Mouse (Mus musculus) testis, adult 2 months (tissue): ENCODE data around the gene Fhit. TPM values are rescaled to one million over a fixed set of nuclear protein-coding genes. Genes with fewer than 3 reads are reported as not detected.

Experiments
- H3K27ac ChIP-seq: fragments of 200-500 bp; 2 replicates; pipeline ENCODE4 v1.5.1; 2012; ENCODE audit warnings: low read depth, low read length; ENCODE audit not compliant: control insufficient read depth, insufficient read depth
- H3K27me3 ChIP-seq: fragments of 200-500 bp; 2 replicates; pipeline ENCODE4 v1.6.1; 2012; ENCODE audit warnings: mild to moderate bottlenecking, low read length, moderate library complexity; ENCODE audit not compliant: control insufficient read depth, insufficient read depth
- H3K36me3 ChIP-seq: fragments of 200-500 bp; 2 replicates; pipeline ENCODE4 v1.6.1; 2012; ENCODE audit warnings: mild to moderate bottlenecking, low read length; ENCODE audit not compliant: control insufficient read depth, insufficient read depth
- H3K4me1 ChIP-seq: fragments of 200-500 bp; 2 replicates; pipeline ENCODE4 v1.6.1; 2012; ENCODE audit warnings: low read length; ENCODE audit not compliant: control insufficient read depth, insufficient read depth
- H3K4me3 ChIP-seq: fragments of 200-500 bp; 2 replicates; pipeline ENCODE4 v1.5.1; 2012; ENCODE audit warnings: low read depth, mild to moderate bottlenecking, low read length, moderate library complexity, mixed read lengths; ENCODE audit not compliant: control insufficient read depth
- CTCF ChIP-seq: fragments of 200-500 bp; IDR thresholded peaks from 2 replicates; pipeline ENCODE4 v1.5.1; 2012; ENCODE audit warnings: low read depth, mild to moderate bottlenecking, inconsistent platforms, low read length, moderate library complexity; ENCODE audit not compliant: control insufficient read depth, insufficient read depth, insufficient replicate concordance
- POLR2A ChIP-seq: fragments of 200-500 bp; IDR thresholded peaks from 2 replicates; pipeline ENCODE4 v1.6.1; 2012; ENCODE audit warnings: low read depth, mild to moderate bottlenecking, inconsistent platforms, low read length, moderate library complexity; ENCODE audit not compliant: control insufficient read depth
- polyA plus RNA-seq: library from polyadenylated mRNA; depleted of rRNA; stranded (reverse); fragments of >200 nt; gene quantifications from 2 replicates; pipeline ENCODE4 v1.2.3, GENCODE M21; 2012

Fhit gene
- polyA plus RNA-seq, 1 experiment: 2.0 TPM

DNA sequence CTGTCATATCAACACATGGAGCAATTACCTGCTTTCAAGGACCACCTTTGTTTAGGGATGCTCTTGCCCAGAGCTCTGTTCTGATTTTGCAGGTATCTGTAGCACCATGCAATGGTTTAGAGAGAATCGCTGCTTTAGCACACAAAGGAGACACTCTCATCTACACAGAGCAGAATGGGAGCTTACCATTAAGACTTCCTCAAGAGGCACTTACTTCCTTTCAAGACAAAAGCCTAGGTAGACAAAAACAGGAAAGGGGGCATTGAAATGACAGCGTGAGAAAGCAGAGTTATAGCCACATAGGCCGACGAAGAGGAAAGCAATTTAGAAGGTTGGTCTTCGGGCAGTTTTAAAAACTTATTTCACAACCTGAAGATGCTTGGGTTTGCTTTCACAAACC lies 872.8 kb downstream of the Fhit start:
- H3K36me3 ChIP-seq: no peaks in the 10 kb centered on the region
- TF ChIP-seq POLR2A: no peak
- no peak for TF ChIP-seq CTCF
- no peaks in the 10 kb centered on the region for H3K27me3 ChIP-seq
- H3K4me3 ChIP-seq: no peak overlapping the region
- H3K27ac ChIP-seq: no peak overlapping the region
- no peaks in the 10 kb centered on the region for H3K4me1 ChIP-seq

DNA sequence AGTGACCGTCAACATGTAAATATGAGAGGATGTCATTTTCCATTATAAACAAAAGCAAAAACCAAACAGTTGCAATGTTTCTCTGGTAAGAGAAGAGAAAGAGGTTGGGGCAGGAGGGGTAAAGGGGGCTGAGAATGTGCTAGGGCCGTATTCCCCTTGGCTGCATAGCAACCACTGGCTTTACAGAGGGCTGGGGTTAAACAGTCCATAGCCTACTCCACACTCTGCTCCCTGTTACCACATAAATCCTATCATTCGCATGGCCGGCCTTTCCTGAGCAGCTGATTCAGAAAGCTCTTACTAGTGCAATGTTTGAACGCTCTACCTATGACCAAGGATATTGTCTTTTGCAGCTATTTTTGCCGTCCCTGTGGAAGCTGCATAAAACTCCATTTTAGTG lies 875.8 kb downstream of the Fhit start:
- Histone ChIP-seq H3K36me3 (no peaks in the 10 kb centered on the region), H3K4me3 (no peak overlapping the region), H3K27me3 (no peaks in the 10 kb centered on the region), H3K27ac (no peak overlapping the region), H3K4me1 (no peaks in the 10 kb centered on the region)
- TF ChIP-seq POLR2A (no peak), CTCF (no peak)

DNA sequence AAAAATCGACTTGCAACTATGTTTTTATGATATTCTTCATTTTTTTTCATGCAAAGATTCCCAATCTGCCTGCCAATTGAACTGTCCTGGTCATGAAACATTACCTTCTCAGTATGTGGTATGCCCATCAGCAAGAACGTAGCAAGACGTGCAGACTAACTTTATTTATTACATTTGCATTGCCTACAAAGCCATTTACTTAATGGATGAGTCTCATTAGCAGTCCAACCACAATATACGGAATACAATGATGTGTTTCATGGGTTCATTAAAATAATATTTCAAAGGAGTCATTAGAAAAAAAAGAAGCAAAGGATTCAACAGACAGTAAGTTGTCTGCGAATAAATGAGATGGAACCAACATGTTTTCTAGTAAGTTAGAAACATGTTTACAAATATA lies 933.1 kb downstream of the Fhit start:
- Histone ChIP-seq H3K4me3 (no peak overlapping the region), H3K4me1 (no peaks in the 10 kb centered on the region), H3K27ac (no peak overlapping the region), H3K36me3 (no peaks in the 10 kb centered on the region), H3K27me3 (no peaks in the 10 kb centered on the region)
- TF ChIP-seq CTCF (no peak), POLR2A (no peak)

DNA sequence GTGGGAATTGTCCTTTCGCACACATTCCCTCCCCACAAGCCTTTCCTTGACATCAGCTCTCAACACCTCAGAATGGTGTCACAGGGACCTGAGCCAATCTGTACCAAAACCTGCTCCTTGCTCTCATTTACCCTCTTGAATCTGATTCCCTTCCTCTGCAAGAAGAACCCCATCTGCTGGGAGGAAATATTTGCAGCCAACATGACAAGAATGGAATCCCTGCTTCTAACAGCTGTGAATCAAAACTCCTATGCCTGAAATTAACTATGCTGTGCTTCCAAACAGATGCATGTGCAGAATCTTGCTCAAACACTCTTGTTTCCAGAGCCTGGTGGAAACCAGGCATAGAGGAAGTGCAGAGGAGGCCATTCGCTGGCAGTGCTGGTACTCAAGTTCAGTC lies 940.0 kb downstream of the Fhit start:
- TF ChIP-seq POLR2A (no peak), CTCF (no peak)
- Histone ChIP-seq H3K27ac (no peak overlapping the region), H3K27me3 (no peaks in the 10 kb centered on the region), H3K36me3 (no peaks in the 10 kb centered on the region), H3K4me3 (no peak overlapping the region), H3K4me1 (no peaks in the 10 kb centered on the region)

DNA sequence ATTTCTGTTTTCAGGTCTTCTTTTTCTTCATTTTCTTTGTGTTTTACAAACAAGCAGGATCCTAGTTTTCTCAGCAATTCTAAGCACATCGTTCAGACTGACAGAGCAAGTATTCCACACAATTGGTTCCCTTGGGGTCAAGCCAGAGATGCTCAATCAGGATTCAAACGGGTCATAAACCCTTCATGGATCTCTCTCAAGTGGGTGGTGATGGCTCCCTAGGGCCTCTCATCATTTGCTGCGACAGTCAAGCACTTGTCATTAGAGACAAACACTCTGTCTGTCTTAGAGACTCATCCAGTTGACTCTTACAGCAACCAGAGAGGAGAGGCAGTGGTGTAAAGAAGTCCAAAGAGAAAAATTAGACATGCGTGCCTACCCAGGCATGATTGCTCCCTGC lies 948.6 kb downstream of the Fhit start:
- Histone ChIP-seq H3K36me3 (no peaks in the 10 kb centered on the region), H3K27ac (no peak overlapping the region), H3K4me3 (no peak overlapping the region), H3K27me3 (no peaks in the 10 kb centered on the region), H3K4me1 (no peaks in the 10 kb centered on the region)
- TF ChIP-seq POLR2A: no peak
- TF ChIP-seq CTCF: no peak

DNA sequence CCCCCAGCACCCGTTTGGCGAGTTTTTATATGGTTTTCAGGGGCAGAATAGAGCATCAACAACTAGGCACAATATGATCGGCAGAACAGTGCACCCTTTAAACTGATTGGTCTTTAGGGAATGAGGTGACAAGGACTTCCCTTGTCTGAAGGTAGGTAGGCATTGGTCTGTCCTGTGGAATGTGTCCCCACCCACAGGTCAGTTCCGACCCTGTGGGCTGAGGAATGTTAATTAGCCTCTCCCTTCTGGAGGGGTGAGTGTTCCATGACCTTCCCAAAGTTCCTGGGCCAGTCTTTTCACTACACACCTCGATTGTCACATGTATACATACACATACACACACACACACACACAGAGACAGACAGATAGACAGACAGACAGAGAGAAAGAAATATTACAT lies 950.7 kb downstream of the Fhit start:
- no peaks in the 10 kb centered on the region for H3K36me3 ChIP-seq
- no peak overlapping the region for H3K4me3 ChIP-seq
- H3K27ac ChIP-seq: no peak overlapping the region
- no peaks in the 10 kb centered on the region for H3K27me3 ChIP-seq
- no peaks in the 10 kb centered on the region for H3K4me1 ChIP-seq
- TF ChIP-seq POLR2A (no peak), CTCF (no peak)

DNA sequence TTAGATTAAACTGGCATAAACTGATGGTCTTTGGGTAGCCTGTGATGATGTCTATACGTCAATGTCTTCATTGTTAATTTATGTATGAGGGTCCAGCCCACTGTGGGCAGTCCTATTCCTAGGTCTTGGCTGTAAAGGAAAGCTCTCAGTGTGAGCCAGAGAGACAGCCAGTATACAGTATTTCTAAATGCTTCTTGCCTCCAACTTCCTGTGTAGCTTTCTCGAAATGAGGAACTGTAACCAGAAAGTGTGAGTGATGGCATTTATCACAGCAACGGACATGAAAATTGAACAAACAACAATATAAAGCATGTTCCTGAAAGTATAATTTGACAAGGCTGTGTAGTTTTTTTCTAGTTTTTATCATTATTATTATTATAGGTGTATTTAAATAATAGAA lies 952.8 kb downstream of the Fhit start:
- no peaks in the 10 kb centered on the region for H3K27me3 ChIP-seq
- H3K27ac ChIP-seq: no peak overlapping the region
- no peak overlapping the region for H3K4me3 ChIP-seq
- TF ChIP-seq CTCF: no peak
- TF ChIP-seq POLR2A: no peak
- H3K36me3 ChIP-seq: no peaks in the 10 kb centered on the region
- no peaks in the 10 kb centered on the region for H3K4me1 ChIP-seq

DNA sequence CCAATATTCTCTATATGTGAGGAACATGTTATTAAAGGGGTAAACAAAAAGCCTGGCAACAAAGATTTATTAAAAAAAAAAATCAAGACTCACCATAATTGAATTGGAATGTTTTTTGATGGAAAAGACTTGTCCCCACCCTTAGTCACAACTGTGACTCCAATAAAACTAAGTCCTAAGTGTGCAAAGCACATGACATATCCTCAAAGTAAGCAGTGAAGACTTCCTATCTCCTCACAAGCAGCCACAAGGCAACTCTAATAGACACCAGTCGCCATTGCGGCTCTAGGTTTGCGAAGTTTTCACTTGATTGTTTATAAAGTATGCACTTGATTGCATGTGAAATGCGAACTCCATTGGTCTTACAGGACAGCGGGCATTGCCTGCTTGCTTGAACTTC lies 956.1 kb downstream of the Fhit start:
- no peak for TF ChIP-seq POLR2A
- no peaks in the 10 kb centered on the region for H3K4me1 ChIP-seq
- no peak overlapping the region for H3K4me3 ChIP-seq
- H3K36me3 ChIP-seq: no peaks in the 10 kb centered on the region
- no peak overlapping the region for H3K27ac ChIP-seq
- no peaks in the 10 kb centered on the region for H3K27me3 ChIP-seq
